Mouse (Mus musculus) thymus, postnatal 0 days (tissue): Measurements from ENCODE around the gene Rpl23. TPM values are rescaled to one million over a fixed set of nuclear protein-coding genes. Genes with fewer than 3 reads are reported as not detected.

Source experiments
- microRNA-seq: library from miRNA; unstranded; fragments of <30 nt; microRNA quantifications from one replicate; pipeline ENCODE4, GENCODE M21; 2016; ENCODE audit warnings: borderline number of aligned reads
- polyA plus RNA-seq: library from polyadenylated mRNA; unstranded; fragments of >200 nt; fragmentation: Nextera tagmentation; extraction: Ambion mirVana; gene quantifications from 2 replicates; pipeline ENCODE4 v1.2.1, GENCODE M21; 2015

Rpl23 gene
- polyA plus RNA-seq, 1 experiment from 2014 or later: 766 TPM

Small RNA genes lying within 50 kb of the gene (microRNA-seq; reads per million reads assigned to microRNA genes)
- gene Mir8102: not detected

Other genes with a start within 250 kb of the Rpl23 start
- 0.05 and 0.06 TPM in 2 replicates for gene Srcin1, start 206.3 kb downstream of the Rpl23 start, polyA plus RNA-seq
- 1.8 and 2.2 TPM in 2 replicates for gene Epop, start 152.7 kb downstream of the Rpl23 start, polyA plus RNA-seq
- 1.9 and 2.4 TPM in 2 replicates for gene Mllt6, start 119.0 kb downstream of the Rpl23 start, polyA plus RNA-seq
- 35.0 and 40.4 TPM in 2 replicates for gene Cisd3, start 96.6 kb downstream of the Rpl23 start, polyA plus RNA-seq
- 4.8 and 5.4 TPM in 2 replicates for gene Pcgf2, start 81.9 kb downstream of the Rpl23 start, polyA plus RNA-seq
- gene Psmb3, start 79.0 kb downstream of the Rpl23 start, polyA plus RNA-seq: 711 and 747 TPM in 2 replicates
- 2.5 and 2.6 TPM in 2 replicates for gene Pip4k2b, start 37.7 kb downstream of the Rpl23 start, polyA plus RNA-seq
- 17.7 and 18.5 TPM in 2 replicates for gene Cwc25, start 15.9 kb downstream of the Rpl23 start, polyA plus RNA-seq
- gene 1700001P01Rik, start 6.5 kb downstream of the Rpl23 start, polyA plus RNA-seq: 0.44 TPM in 1 of 2 replicates, not detected in the other
- 98.7 and 108 TPM in 2 replicates for gene Lasp1, start 16.6 kb upstream of the Rpl23 start, polyA plus RNA-seq
- gene B230217C12Rik, start 58.3 kb upstream of the Rpl23 start, polyA plus RNA-seq: 4.5 and 5.0 TPM in 2 replicates
- gene Fbxo47, start 101.7 kb upstream of the Rpl23 start, polyA plus RNA-seq: 0.70 and 0.75 TPM in 2 replicates
- 36.6 and 42.0 TPM in 2 replicates for gene Plxdc1, start 204.0 kb upstream of the Rpl23 start, polyA plus RNA-seq
- 201 and 211 TPM in 2 replicates for gene Arl5c, start 213.7 kb upstream of the Rpl23 start, polyA plus RNA-seq
- gene Cacnb1, start 240.6 kb upstream of the Rpl23 start, polyA plus RNA-seq: 3.9 and 5.0 TPM in 2 replicates
- 1,510 and 1,580 TPM in 2 replicates for gene Rpl19, start 244.3 kb upstream of the Rpl23 start, polyA plus RNA-seq